In the genomic region with DNA sequence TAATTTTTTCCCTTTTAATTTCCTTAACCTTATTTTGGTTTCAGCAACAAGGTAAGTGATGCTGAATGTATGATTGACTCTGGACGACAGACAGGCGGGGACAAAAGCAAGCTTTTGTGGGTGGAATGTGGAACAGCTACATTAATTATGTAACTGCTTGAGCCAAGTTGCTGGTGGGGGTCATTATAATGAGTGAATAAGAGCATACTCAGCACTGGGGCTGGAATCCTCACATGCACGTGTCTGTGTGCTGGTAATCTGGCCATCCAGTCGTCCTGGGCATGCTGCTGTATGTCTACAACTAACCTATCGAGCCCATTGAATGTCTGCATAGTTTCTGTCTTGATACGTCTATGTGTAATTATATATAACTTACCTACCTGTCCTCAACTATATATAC, we compare ENCODE assay signal across 8 mouse cellular contexts. TPM values are rescaled to one million over a fixed set of nuclear protein-coding genes. Genes with fewer than 3 reads are reported as not detected.
DNase-seq lines count a peak whose midpoint lies in the region; ATAC-seq and TF ChIP-seq lines count a peak whose summit lies in the region.

No protein-coding gene starts in this region.

- 42% methylated on average over 6 of the region's 6 CpGs for WGBS in heart, embryonic 13.5 days
- 49% methylated on average over 6 of the region's 6 CpGs for WGBS in limb, embryonic 13.5 days
- 43% methylated on average over 6 of the region's 6 CpGs for WGBS in stomach, postnatal 0 days

- H3K9ac ChIP-seq in heart, embryonic 13.5 days = peak overlapping the region; percentile 75
- peak overlapping the region; percentile 68; the same call in 1 of the 2 replicates for H3K9ac ChIP-seq in limb, embryonic 13.5 days
- no peak overlapping the region for H3K9ac ChIP-seq in stomach, postnatal 0 days (ENCODE audit: low read length)

- ATAC-seq in heart, embryonic 13.5 days (ENCODE audit: extremely low read depth, insufficient number of reproducible peaks, low FRiP score, low TSS enrichment) = no peak
- ATAC-seq in limb, embryonic 13.5 days (ENCODE audit: low FRiP score, low read depth) = no peak
- no peak for ATAC-seq in stomach, postnatal 0 days (ENCODE audit: low FRiP score, low TSS enrichment)
- no peak for ATAC-seq in CD4-positive, CD25-positive, alpha-beta regulatory T cell, adult 4 months

- no peak for TF ChIP-seq EP300 in stomach, postnatal 0 days (optimal IDR thresholded peaks at IDR 0.05)

- peaks cover 14% of the 10 kb centered on the region for H3K4me1 ChIP-seq in heart, embryonic 13.5 days
- peaks cover 12% of the 10 kb centered on the region for H3K4me1 ChIP-seq in limb, embryonic 13.5 days
- H3K4me1 ChIP-seq in stomach, postnatal 0 days (replicated peaks; ENCODE audit: control insufficient read depth, insufficient read depth) = no peaks in the 10 kb centered on the region

- TF ChIP-seq CTCF in stomach, postnatal 0 days (IDR thresholded peaks at IDR 0.05; ENCODE audit: low read depth) = no peak

- no peak for DNase-seq in heart, adult 18-20 months
- peak; percentile 35 to 49 for DNase-seq in right cerebral cortex, adult 2 months (ENCODE audit: low spot score in 2 of 2)
- DNase-seq in right cerebral cortex, postnatal 4 days = no peak
- DNase-seq in stomach, postnatal 0 days (ENCODE audit: low spot score) = no peak
- no peak for DNase-seq in thymus, postnatal 25 days

- H3K27me3 ChIP-seq in heart, embryonic 13.5 days (replicated peaks) = no peaks in the 10 kb centered on the region
- H3K27me3 ChIP-seq in limb, embryonic 13.5 days = no peaks in the 10 kb centered on the region
- H3K27me3 ChIP-seq in stomach, postnatal 0 days (ENCODE audit: control insufficient read depth, insufficient read depth, low read length) = no peaks in the 10 kb centered on the region

- H3K4me2 ChIP-seq in heart, embryonic 13.5 days = peak overlapping the region; percentile 65
- H3K4me2 ChIP-seq in limb, embryonic 13.5 days (replicated peaks) = peak overlapping the region; percentile 63
- H3K4me2 ChIP-seq in stomach, postnatal 0 days (replicated peaks; ENCODE audit: low read depth) = peak overlapping the region; percentile 42; the same call in 1 of the 2 replicates

- H3K4me3 ChIP-seq in heart, embryonic 13.5 days = peak overlapping the region; percentile 43
- peak overlapping the region; percentile 35 for H3K4me3 ChIP-seq in limb, embryonic 13.5 days
- no peak overlapping the region for H3K4me3 ChIP-seq in stomach, postnatal 0 days (ENCODE audit: low read depth, low read length)

- H3K36me3 ChIP-seq in heart, embryonic 13.5 days = no peaks in the 10 kb centered on the region
- no peaks in the 10 kb centered on the region for H3K36me3 ChIP-seq in limb, embryonic 13.5 days
- no peaks in the 10 kb centered on the region for H3K36me3 ChIP-seq in stomach, postnatal 0 days (ENCODE audit: control insufficient read depth, insufficient read depth, low read length)

- H3K9me3 ChIP-seq in heart, embryonic 13.5 days = no peaks in the 10 kb centered on the region
- no peaks in the 10 kb centered on the region for H3K9me3 ChIP-seq in limb, embryonic 13.5 days
- H3K9me3 ChIP-seq in stomach, postnatal 0 days (ENCODE audit: control insufficient read depth, low read length) = no peaks in the 10 kb centered on the region

- H3K27ac ChIP-seq in heart, embryonic 13.5 days (replicated peaks) = peak overlapping the region; percentile 51; the same call in 1 of the 2 replicates
- H3K27ac ChIP-seq in limb, embryonic 13.5 days = no peak overlapping the region; the same call in 1 of the 2 replicates
- H3K27ac ChIP-seq in stomach, postnatal 0 days (replicated peaks) = no peak overlapping the region

RNA-seq across cellular contexts. Expression of a gene that starts 57.3 kb away (rescaled TPM):
- 0.08 and 0.15 TPM in 2 replicates for polyA plus RNA-seq in heart, embryonic 13.5 days (2015; fragmentation: Nextera tagmentation; extraction: Ambion mirVana)
- under 1 TPM in 1 of 2 experiments, not detected in 1; 0.07 TPM for total RNA-seq in heart, adult 18-20 months (2021)
- polyA plus RNA-seq in limb, embryonic 13.5 days (2015; fragmentation: Nextera tagmentation; extraction: Ambion mirVana) = 0.70 and 0.71 TPM in 2 replicates
- polyA plus RNA-seq in stomach, postnatal 0 days (2015; fragmentation: Nextera tagmentation; extraction: Ambion mirVana) = 0.23 and 0.41 TPM in 2 replicates
- polyA plus RNA-seq in CD4-positive, CD25-positive, alpha-beta regulatory T cell, adult 4 months (2017; shearing (Covaris generic)) = not detected

Comparison
In these comparisons a context has a peak if more than half of its experiments do, and no peak if none do; other contexts are left out.
1. DNase-seq: peak in right cerebral cortex, adult 2 months (2 of 2); none in heart, adult 18-20 months (0 of 2), right cerebral cortex, postnatal 4 days (single experiment), stomach, postnatal 0 days (single experiment) and thymus, postnatal 25 days (single experiment).
2. Peak in every context shown above with its lines, with median percentiles within 50 percentile points of each other: H3K4me2 ChIP-seq.